Mouse (Mus musculus) heart, embryonic 13.5 days (tissue): ENCODE results near the gene Nudt2. TPM values are rescaled to one million over a fixed set of nuclear protein-coding genes. Genes with fewer than 3 reads are reported as not detected.

Experiments used
- ATAC-seq: fragments of 200-750 bp; cut with Nextera tagmentation; 2 replicates; pipeline ENCODE4 v1.8.0; 2017; ENCODE audit warnings: moderate TSS enrichment; ENCODE audit not compliant: insufficient number of reproducible peaks, low FRiP score, low TSS enrichment; ENCODE audit errors: extremely low read depth
- H3K27ac ChIP-seq: fragments of 300-500 bp; sonication (generic); replicated peaks from 2 replicates; pipeline ENCODE4 v1.5.1; 2015; ENCODE audit warnings: moderate library complexity, mild to moderate bottlenecking, inconsistent platforms
- H3K27me3 ChIP-seq: fragments of 300-500 bp; sonication (generic); replicated peaks from 2 replicates; pipeline ENCODE4 v1.6.1; 2015; ENCODE audit warnings: mild to moderate bottlenecking, inconsistent platforms
- H3K36me3 ChIP-seq: fragments of 300-500 bp; sonication (generic); 2 replicates; pipeline ENCODE4 v1.6.1; 2015; ENCODE audit warnings: mild to moderate bottlenecking, inconsistent platforms
- H3K4me1 ChIP-seq: fragments of 300-500 bp; sonication (generic); 2 replicates; pipeline ENCODE4 v1.6.1; 2015; ENCODE audit warnings: inconsistent platforms
- H3K4me2 ChIP-seq: fragments of 300-500 bp; sonication (generic); 2 replicates; pipeline ENCODE4 v1.6.1; 2015; ENCODE audit warnings: inconsistent platforms, mild to moderate bottlenecking, moderate library complexity
- H3K4me3 ChIP-seq: fragments of 300-500 bp; sonication (generic); 2 replicates; pipeline ENCODE4 v1.5.1; 2015; ENCODE audit warnings: moderate library complexity, mild to moderate bottlenecking, inconsistent platforms
- H3K9ac ChIP-seq: fragments of 300-500 bp; sonication (generic); 2 replicates; pipeline ENCODE4 v1.6.1; 2015; ENCODE audit warnings: inconsistent platforms, mild to moderate bottlenecking, moderate library complexity
- H3K9me3 ChIP-seq: fragments of 300-500 bp; sonication (generic); 2 replicates; pipeline ENCODE4 v1.6.1; 2016; ENCODE audit warnings: inconsistent platforms
- WGBS: fragments of 180-500 bp; shearing (Covaris S2); methylation state at CpG from one replicate; pipeline ENCODE4 v1.1.7; 2015; ENCODE audit warnings: mixed read lengths; 5-methylcytosine and 5-hydroxymethylcytosine counted together
- polyA plus RNA-seq: library from polyadenylated mRNA; unstranded; fragments of >200 nt; fragmentation: Nextera tagmentation; extraction: Ambion mirVana; gene quantifications from 2 replicates; pipeline ENCODE4 v1.2.1, GENCODE M21; 2015

The Nudt2 gene
- polyA plus RNA-seq, 1 experiment from 2014 or later: 39.6 TPM

DNA sequence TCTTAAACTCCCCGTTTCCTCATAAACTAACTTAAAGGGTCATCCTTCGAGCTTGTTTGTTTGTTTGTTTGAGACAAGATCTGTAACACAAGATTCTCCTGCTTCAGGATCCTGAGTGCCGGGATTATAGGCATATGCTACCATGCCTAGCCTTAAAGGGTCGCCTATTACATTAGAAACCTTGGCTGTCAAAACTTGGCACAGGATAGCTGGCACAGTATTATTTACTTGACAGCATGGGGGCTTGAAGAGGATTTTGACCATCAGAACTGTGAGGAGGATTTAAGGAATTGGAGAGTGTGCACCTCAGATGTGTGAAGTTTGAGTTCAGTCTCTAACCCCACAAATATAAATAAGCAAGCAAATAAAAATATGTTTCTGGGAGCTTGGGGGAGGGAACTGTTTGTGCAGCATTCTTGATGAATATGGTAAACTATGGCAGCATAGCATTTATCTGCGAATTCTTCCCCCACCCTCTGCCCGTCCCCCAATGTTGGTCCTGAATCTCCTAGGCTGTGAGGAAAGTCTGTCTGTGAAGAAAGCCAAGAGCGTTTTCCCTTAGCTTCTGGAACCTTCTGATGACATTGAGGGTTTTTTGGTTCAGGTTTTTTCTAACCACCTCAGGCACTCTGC lies 5.2 kb downstream of the Nudt2 start:
- H3K9me3 ChIP-seq: no peaks in the 10 kb centered on the region
- H3K36me3 ChIP-seq: no peaks in the 10 kb centered on the region
- no peak overlapping the region for H3K4me2 ChIP-seq
- no peaks in the 10 kb centered on the region for H3K27me3 ChIP-seq
- H3K27ac ChIP-seq: no peak overlapping the region
- 0 out of 2 replicates have a peak overlapping the region, but pooled peaks have one; percentile 19 for H3K9ac ChIP-seq
- H3K4me3 ChIP-seq: no peak overlapping the region
- peaks cover 12% of the 10 kb centered on the region for H3K4me1 ChIP-seq
- 55% methylated on average over 7 of the region's 7 CpGs for WGBS
- ATAC-seq: no peak

- Histone ChIP-seq H3K36me3 (no peaks in the 10 kb centered on the region), H3K27ac (no peak overlapping the region), H3K4me1 (peaks cover 8% of the 10 kb centered on the region; the same call in 1 of the 2 replicates), H3K4me3 (no peak overlapping the region), H3K9me3 (no peaks in the 10 kb centered on the region), H3K4me2 (no peak overlapping the region), H3K9ac (0 out of 2 replicates have a peak overlapping the region, but pooled peaks have one; percentile 19), H3K27me3 (no peaks in the 10 kb centered on the region)
- ATAC-seq: no peak
- 45% methylated on average over 5 of the region's 5 CpGs for WGBS
Measured at GRCm38 (mm10) chr4:41470684-41471383, 5.9 kb downstream of the Nudt2 start.

DNA sequence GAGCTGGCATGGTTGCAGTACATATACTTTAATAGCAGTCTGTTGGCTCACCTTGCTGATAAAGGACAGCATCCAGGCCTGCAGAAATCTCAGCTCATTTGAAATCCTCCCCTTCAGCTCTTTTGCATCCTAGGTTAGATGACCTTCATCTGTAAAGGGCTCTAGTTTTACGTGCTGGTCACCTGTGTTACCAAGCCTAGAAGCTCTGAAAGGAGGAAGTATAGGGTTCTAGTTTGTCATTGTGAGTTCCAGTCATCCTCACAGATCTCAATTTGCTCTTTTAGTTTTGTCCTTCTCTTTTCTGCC lies 6.4 kb downstream of the Nudt2 start:
- Histone ChIP-seq H3K4me1 (peaks cover 6% of the 10 kb centered on the region; the same call in 1 of the 2 replicates), H3K4me3 (no peak overlapping the region), H3K27me3 (no peaks in the 10 kb centered on the region), H3K9ac (no peak overlapping the region), H3K9me3 (no peaks in the 10 kb centered on the region), H3K4me2 (no peak overlapping the region), H3K36me3 (no peaks in the 10 kb centered on the region), H3K27ac (no peak overlapping the region)
- WGBS: 70% methylated on average over 1 of the region's 1 CpGs
- ATAC-seq: no peak

DNA sequence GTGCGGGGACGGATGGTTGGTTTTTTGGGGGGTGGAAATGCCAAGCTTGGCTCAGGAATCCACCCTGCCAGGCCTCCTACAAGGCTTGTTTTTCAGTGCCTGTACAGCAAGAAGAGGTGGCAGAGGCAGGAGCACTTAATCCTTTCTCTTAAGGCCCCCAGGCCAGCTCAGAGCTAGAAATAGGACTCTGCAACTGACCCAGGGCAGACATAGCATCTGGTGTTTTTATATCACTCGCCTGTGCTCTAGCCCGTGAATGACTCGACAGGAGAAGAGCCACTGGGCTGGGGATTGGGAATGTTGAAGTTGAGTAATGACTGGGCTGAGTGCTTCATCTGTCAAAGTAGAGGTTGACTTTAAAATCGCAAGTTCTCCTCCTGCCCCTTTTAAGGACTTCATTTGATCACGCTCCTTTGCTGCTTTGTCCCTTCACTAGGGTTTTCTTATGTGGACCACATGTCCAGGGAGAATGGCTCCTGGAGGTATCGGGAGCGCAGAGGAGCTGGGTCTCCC lies 12.8 kb downstream of the Nudt2 start:
- H3K9me3 ChIP-seq: no peaks in the 10 kb centered on the region
- H3K36me3 ChIP-seq: peaks cover 25% of the 10 kb centered on the region
- no peak overlapping the region for H3K27ac ChIP-seq
- no peak overlapping the region for H3K9ac ChIP-seq
- H3K4me3 ChIP-seq: no peak overlapping the region
- H3K4me2 ChIP-seq: no peak overlapping the region
- no peak for ATAC-seq
- peaks cover 16% of the 10 kb centered on the region for H3K4me1 ChIP-seq
- WGBS: 73% methylated on average over 9 of the region's 9 CpGs
- no peaks in the 10 kb centered on the region for H3K27me3 ChIP-seq

GRCm38 (mm10) chr4:41478751-41479455 lies 14.0 kb downstream of the Nudt2 start:
- no peak for ATAC-seq
- no peak overlapping the region for H3K27ac ChIP-seq

GRCm38 (mm10) chr4:41479456-41479804 lies 14.5 kb downstream of the Nudt2 start:
- Histone ChIP-seq H3K9ac (no peak overlapping the region), H3K9me3 (no peaks in the 10 kb centered on the region), H3K4me2 (no peak overlapping the region), H3K4me3 (no peak overlapping the region), H3K36me3 (peaks cover 25% of the 10 kb centered on the region), H3K4me1 (peaks cover 16% of the 10 kb centered on the region), H3K27ac (0 out of 2 replicates have a peak overlapping the region, but pooled peaks have one; percentile 64), H3K27me3 (no peaks in the 10 kb centered on the region)
- no peak for ATAC-seq
- WGBS: 74% methylated on average over 1 of the region's 1 CpGs

More at GRCm38 (mm10) chr4:41478751-41479455, 14.0 kb downstream of the Nudt2 start:
- peaks cover 16% of the 10 kb centered on the region for H3K4me1 ChIP-seq
- H3K9me3 ChIP-seq: no peaks in the 10 kb centered on the region
- no peak overlapping the region for H3K4me2 ChIP-seq
- peaks cover 25% of the 10 kb centered on the region for H3K36me3 ChIP-seq
- H3K9ac ChIP-seq: no peak overlapping the region
- no peaks in the 10 kb centered on the region for H3K27me3 ChIP-seq
- WGBS: 56% methylated on average over 4 of the region's 4 CpGs
- no peak overlapping the region for H3K4me3 ChIP-seq

GRCm38 (mm10) chr4:41480254-41480653 lies 15.3 kb downstream of the Nudt2 start:
- 70% methylated on average over 8 of the region's 8 CpGs for WGBS
- peaks cover 16% of the 10 kb centered on the region for H3K4me1 ChIP-seq
- H3K27me3 ChIP-seq: no peaks in the 10 kb centered on the region
- no peak for ATAC-seq
- no peak overlapping the region for H3K4me3 ChIP-seq
- no peak overlapping the region for H3K4me2 ChIP-seq
- peak overlapping the region; percentile 64; the same call in 1 of the 2 replicates for H3K27ac ChIP-seq
- H3K9ac ChIP-seq: no peak overlapping the region
- H3K36me3 ChIP-seq: peaks cover 25% of the 10 kb centered on the region
- H3K9me3 ChIP-seq: no peaks in the 10 kb centered on the region

DNA sequence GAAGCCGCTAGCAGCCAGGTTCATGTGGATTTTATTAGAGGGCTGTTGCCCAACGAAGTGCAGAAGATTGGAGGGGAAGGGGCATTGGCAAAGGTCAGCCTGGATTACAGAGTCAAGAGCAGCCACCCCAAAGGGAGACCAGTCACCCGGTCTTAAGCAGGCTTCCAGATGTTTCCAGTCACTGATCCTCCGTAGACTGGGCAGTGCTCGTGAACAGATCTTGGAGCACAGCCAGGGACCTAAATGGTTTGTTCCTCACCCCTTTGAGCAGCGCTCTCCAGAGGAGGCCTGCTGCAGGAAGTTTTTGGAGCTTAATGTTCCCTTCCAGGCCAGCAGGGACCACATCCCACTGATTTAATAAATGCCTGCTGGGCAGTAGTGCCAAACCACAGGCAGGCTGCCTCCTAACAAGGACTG lies 16.7 kb downstream of the Nudt2 start:
- Histone ChIP-seq H3K4me2 (no peak overlapping the region), H3K27ac (peak overlapping the region; percentile 22; the same call in 1 of the 2 replicates), H3K4me1 (peaks cover 16% of the 10 kb centered on the region), H3K9ac (no peak overlapping the region), H3K27me3 (no peaks in the 10 kb centered on the region), H3K36me3 (peaks cover 25% of the 10 kb centered on the region), H3K4me3 (no peak overlapping the region), H3K9me3 (peaks cover 6% of the 10 kb centered on the region)
- ATAC-seq: no peak
- WGBS: 38% methylated on average over 6 of the region's 6 CpGs

DNA sequence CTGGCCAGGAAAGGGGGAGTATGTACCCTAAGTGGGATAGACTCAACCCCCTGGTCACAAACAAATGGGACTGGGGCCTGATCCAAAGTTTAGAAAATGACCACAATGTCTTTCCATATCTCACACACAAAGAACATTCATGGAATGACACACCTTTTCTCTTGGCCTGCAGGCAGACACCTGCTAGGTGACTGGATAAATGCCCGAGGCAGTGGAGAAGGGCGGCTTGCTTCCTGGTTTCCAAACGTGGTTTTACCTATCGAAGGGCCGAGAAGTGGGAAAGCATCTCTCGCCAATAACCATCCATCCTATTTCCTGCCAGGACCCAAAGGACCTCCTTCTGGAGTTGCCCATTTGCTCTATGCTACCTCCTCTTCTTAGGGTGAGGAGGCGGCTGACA lies 28.0 kb downstream of the Nudt2 start:
- H3K9me3 ChIP-seq: no peaks in the 10 kb centered on the region
- ATAC-seq: no peak
- H3K36me3 ChIP-seq: no peaks in the 10 kb centered on the region
- peaks cover 9% of the 10 kb centered on the region for H3K4me1 ChIP-seq
- WGBS: 69% methylated on average over 7 of the region's 7 CpGs
- peaks cover 42% of the 10 kb centered on the region for H3K27me3 ChIP-seq
- H3K27ac ChIP-seq: no peak overlapping the region
- no peak overlapping the region for H3K9ac ChIP-seq
- H3K4me2 ChIP-seq: no peak overlapping the region
- H3K4me3 ChIP-seq: no peak overlapping the region

DNA sequence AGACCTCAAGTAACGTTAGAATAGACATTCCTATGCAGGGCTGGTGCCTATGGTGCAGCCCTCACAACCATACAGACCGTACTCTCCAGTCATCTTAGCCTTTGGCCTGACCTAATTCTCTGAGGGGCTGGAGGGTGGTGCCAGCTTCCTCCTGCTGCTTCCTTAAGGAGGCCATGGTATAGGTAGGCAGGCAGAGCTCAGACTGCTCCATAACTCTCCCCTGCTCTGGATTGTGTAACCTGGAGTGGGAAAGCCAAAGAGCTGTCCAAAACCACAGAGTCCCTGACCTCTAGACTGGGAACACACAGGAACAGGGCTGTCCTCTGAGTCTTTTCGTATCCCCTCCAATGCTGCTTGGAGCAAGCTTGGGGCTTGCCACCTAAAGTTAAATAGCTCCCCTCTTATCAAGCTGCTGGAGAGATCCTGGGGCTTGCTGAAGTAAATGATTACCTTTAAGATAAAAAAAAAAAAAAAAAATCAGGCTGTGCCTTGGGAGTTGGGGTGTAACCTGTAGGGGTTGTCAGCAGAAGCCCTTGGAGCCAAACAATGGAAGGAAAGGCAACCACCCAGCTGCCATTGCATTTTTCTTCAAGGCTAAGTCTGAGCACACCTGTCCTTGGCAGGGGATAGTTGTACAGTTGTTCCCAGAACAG lies 28.6 kb downstream of the Nudt2 start:
- Histone ChIP-seq H3K4me1 (peaks cover 16% of the 10 kb centered on the region), H3K27me3 (peaks cover 47% of the 10 kb centered on the region), H3K36me3 (no peaks in the 10 kb centered on the region), H3K4me3 (no peak overlapping the region), H3K27ac (no peak overlapping the region), H3K9me3 (no peaks in the 10 kb centered on the region), H3K4me2 (no peak overlapping the region), H3K9ac (no peak overlapping the region)
- WGBS: 70% methylated on average over 3 of the region's 3 CpGs
- no peak for ATAC-seq

DNA sequence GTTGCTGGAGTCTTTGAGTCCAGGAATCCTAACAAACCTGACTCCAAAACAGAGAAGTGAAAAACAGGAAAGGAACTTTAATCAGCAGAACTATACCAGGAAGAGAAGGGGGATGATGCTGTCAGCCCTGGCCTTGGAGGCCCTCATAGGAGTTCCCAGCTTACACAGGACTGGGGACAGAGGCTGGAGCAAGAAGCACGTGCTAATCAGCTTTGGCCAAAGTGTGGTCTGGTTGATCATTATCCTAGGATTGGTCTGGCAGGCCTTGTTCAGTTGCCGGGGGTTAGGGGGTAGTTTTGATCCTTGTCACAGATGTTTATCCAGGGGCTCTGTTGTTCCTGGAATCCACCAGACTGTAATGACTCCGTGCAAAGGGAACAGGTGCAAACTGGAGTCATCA lies 29.4 kb downstream of the Nudt2 start:
- H3K27me3 ChIP-seq: peaks cover 50% of the 10 kb centered on the region

More for the DNA sequence above, 29.4 kb downstream of the Nudt2 start:
- no peak overlapping the region for H3K27ac ChIP-seq
- no peak for ATAC-seq
- H3K9ac ChIP-seq: no peak overlapping the region
- H3K9me3 ChIP-seq: no peaks in the 10 kb centered on the region
- H3K4me1 ChIP-seq: peaks cover 23% of the 10 kb centered on the region
- 42% methylated on average over 3 of the region's 3 CpGs for WGBS
- H3K36me3 ChIP-seq: no peaks in the 10 kb centered on the region
- no peak overlapping the region for H3K4me3 ChIP-seq
- H3K4me2 ChIP-seq: no peak overlapping the region
